In genomic region chr13:104938966-104939593, GRCm38 (mm10) we compare ENCODE assay signal across 10 mouse cellular contexts.
A peak's percentile ranks its signal among the peaks of the same experiment; 100 is the strongest.
DNase-seq lines count a peak whose midpoint lies in the region; ATAC-seq lines count a peak whose summit lies in the region.
"Had no signal": no experiment of that assay in that cellular context is flagged by ENCODE, and none has a peak within 500 bp of the region (broad histone marks: within the 10 kb centered on the region; RNA-seq: fewer than 3 reads in every experiment).

No protein-coding gene starts in this region.

- intact Hi-C loops in gastrocnemius, postnatal 36 days (cut with DNase I): no loop called here
- intact Hi-C loops in left cerebral cortex, postnatal 10 days (cut with DNase I): loop anchor here (5.0 kb wide), 1 partner anchor 652 kb away; the partner anchor contains the start of gene Adamts6

- H3K36me3 ChIP-seq in limb, embryonic 10.5 days: no peaks in the 10 kb centered on the region
- H3K36me3 ChIP-seq: G1E; liver, embryonic 12.5 days had no signal

- H3K9me3 ChIP-seq in limb, embryonic 10.5 days (replicated peaks): no peaks in the 10 kb centered on the region
- H3K9me3 ChIP-seq: G1E; liver, embryonic 12.5 days had no signal

- H3K4me3 ChIP-seq in limb, embryonic 10.5 days: no peak overlapping the region
- H3K4me3 ChIP-seq: liver, embryonic 12.5 days had no signal

- 68% methylated on average over 13 of the region's 13 CpGs for WGBS in limb, embryonic 10.5 days

- peaks cover 27% of the 10 kb centered on the region for H3K4me1 ChIP-seq in limb, embryonic 10.5 days

- DNase-seq in gastrocnemius, postnatal 25 days: peak; percentile 10
- DNase-seq in gastrocnemius, postnatal 36 days: no peak
- peak; percentile 8 for DNase-seq in urinary bladder, postnatal 14 days (ENCODE audit: low spot score)
- no peak for DNase-seq in urinary bladder, postnatal 4 days (ENCODE audit: low spot score in 2 of 2)
- peak; percentile 41 for DNase-seq in limb, embryonic 10.5 days (ENCODE audit: low spot score)
- no peak for DNase-seq in left cerebral cortex, postnatal 10 days (ENCODE audit: extremely low spot score in 1 of 2, low spot score in 2 of 2)
- DNase-seq in layer of hippocampus, adult 11-12 months (ENCODE audit: low spot score): no peak

- ATAC-seq in erythroid progenitor cell, adult 5-6 weeks (replicated peaks; ENCODE audit: low FRiP score, poor library complexity, severe bottlenecking): no peak
- ATAC-seq: liver, embryonic 12.5 days had no signal

- H3K27ac ChIP-seq in limb, embryonic 10.5 days: no peak overlapping the region
- H3K27ac ChIP-seq: liver, embryonic 12.5 days had no signal

- H3K27me3 ChIP-seq in limb, embryonic 10.5 days (ENCODE audit: low read depth, poor library complexity, severe bottlenecking): no peaks in the 10 kb centered on the region
- H3K27me3 ChIP-seq: liver, embryonic 12.5 days had no signal

Comparison
In these comparisons a context has a peak if more than half of its experiments do, and no peak if none do; other contexts are left out.
1. DNase-seq: peak in gastrocnemius, postnatal 25 days (single experiment), urinary bladder, postnatal 14 days (single experiment) and limb, embryonic 10.5 days (single experiment); none in gastrocnemius, postnatal 36 days (0 of 2), urinary bladder, postnatal 4 days (0 of 2), left cerebral cortex, postnatal 10 days (0 of 2) and layer of hippocampus, adult 11-12 months (single experiment).